Mouse (Mus musculus): ENCODE data around the gene Myo16.

GRCm38 (mm10) chr8:10173033-10173747 lies 19.5 kb downstream of the Myo16 start:
- TF ChIP-seq CTCF (IDR thresholded peaks at IDR 0.05; ENCODE audit: borderline replicate concordance, control insufficient read depth, extremely low read depth, insufficient read depth, low read length, poor library complexity) (no peak), POLR2A (IDR thresholded peaks at IDR 0.05; ENCODE audit: control insufficient read depth, extremely low read depth, insufficient read depth, low read length, poor library complexity) (no peak)

Data from thymus, adult 2 months (tissue).